Mouse (Mus musculus) olfactory bulb, adult 2 months (tissue): ENCODE data around the gene Cdh12.
"Not testable (repeated sequence)": the region's sequence is repeated elsewhere in the genome, so short reads cannot be mapped to it uniquely, and the experiment has no call there.

ENCODE experiments used
- CTCF ChIP-seq: fragments of 200-500 bp; IDR thresholded peaks from 2 replicates; pipeline ENCODE4 v1.5.1; 2012; ENCODE audit warnings: low read depth, mild to moderate bottlenecking, low read length, moderate library complexity; ENCODE audit not compliant: insufficient read depth
- POLR2A ChIP-seq: fragments of 200-500 bp; IDR thresholded peaks from 2 replicates; pipeline ENCODE4 v1.6.1; 2012; ENCODE audit warnings: mild to moderate bottlenecking, low read depth, low read length, moderate library complexity; ENCODE audit not compliant: insufficient read depth

DNA sequence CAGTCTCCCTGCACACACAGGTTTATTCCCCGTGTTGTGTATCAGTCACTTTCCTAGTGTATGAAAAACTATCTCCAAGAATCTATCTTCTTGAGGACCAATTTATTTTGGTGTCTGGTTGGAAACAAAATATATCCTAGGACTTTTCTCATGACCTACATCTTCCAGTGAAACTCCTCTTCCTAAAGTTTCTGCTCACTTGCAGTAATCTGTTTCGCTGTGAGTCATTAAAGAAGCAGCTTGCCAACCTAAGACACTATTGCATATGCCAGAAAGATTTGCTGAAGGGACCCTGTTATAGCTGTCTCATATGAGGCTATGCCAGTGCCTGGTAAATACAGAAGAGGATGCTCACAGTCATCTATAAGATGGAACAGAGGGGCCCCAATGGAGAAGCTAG, 761.0 kb downstream of the Cdh12 start:
- TF ChIP-seq POLR2A, CTCF: not testable (repeated sequence)
